Mouse (Mus musculus) stomach, postnatal 0 days (tissue): ENCODE measurements around the gene Trmt44. TPM values are rescaled to one million over a fixed set of nuclear protein-coding genes. Genes with fewer than 3 reads are reported as not detected.
A peak's percentile ranks its signal among the peaks of the same experiment; 100 is the strongest.

Source experiments
- ATAC-seq: fragments of 200-750 bp; cut with Nextera tagmentation; 2 replicates; pipeline ENCODE4 v1.8.0; 2017; ENCODE audit not compliant: low FRiP score, low TSS enrichment
- DNase-seq: peaks from one replicate; pipeline ENCODE4 v3.0.0-alpha.2; 2016; ENCODE audit warnings: low spot score
- H3K27ac ChIP-seq: fragments of 300-500 bp; sonication (generic); replicated peaks from 2 replicates; pipeline ENCODE4 v1.5.1; 2014; ENCODE audit warnings: mild to moderate bottlenecking, control low read depth
- H3K27me3 ChIP-seq: fragments of 300-500 bp; sonication (generic); 2 replicates; pipeline ENCODE4 v1.6.1; 2014; ENCODE audit warnings: low read length; ENCODE audit not compliant: control insufficient read depth, insufficient read depth
- H3K36me3 ChIP-seq: fragments of 300-500 bp; sonication (generic); 2 replicates; pipeline ENCODE4 v1.6.1; 2014; ENCODE audit warnings: low read length, mixed read lengths; ENCODE audit not compliant: control insufficient read depth, insufficient read depth
- H3K4me1 ChIP-seq: fragments of 300-500 bp; sonication (generic); replicated peaks from 2 replicates; pipeline ENCODE4 v1.6.1; 2014; ENCODE audit warnings: antibody characterized with exemption; ENCODE audit not compliant: control insufficient read depth, insufficient read depth
- H3K4me2 ChIP-seq: fragments of 300-500 bp; sonication (generic); replicated peaks from 2 replicates; pipeline ENCODE4 v1.6.1; 2014; ENCODE audit warnings: low read depth, mild to moderate bottlenecking, control low read depth, moderate library complexity
- H3K4me3 ChIP-seq: fragments of 300-500 bp; sonication (generic); 2 replicates; pipeline ENCODE4 v1.5.1; 2014; ENCODE audit warnings: low read depth, low read length, control low read depth
- H3K9ac ChIP-seq: fragments of 300-500 bp; sonication (generic); 2 replicates; pipeline ENCODE4 v1.6.1; 2014; ENCODE audit warnings: mild to moderate bottlenecking, low read length, control low read depth, mixed read lengths
- H3K9me3 ChIP-seq: fragments of 300-500 bp; sonication (generic); 2 replicates; pipeline ENCODE4 v1.6.1; 2016; ENCODE audit warnings: low read length; ENCODE audit not compliant: control insufficient read depth
- CTCF ChIP-seq: IDR thresholded peaks from 2 replicates; pipeline ENCODE4 v1.5.1; 2016; ENCODE audit warnings: antibody characterized with exemption, low read depth, mild to moderate bottlenecking, moderate library complexity
- EP300 ChIP-seq: optimal IDR thresholded peaks from 2 replicates; pipeline ENCODE3; 2016; ENCODE audit warnings: antibody characterized with exemption
- WGBS: fragments of 180-500 bp; shearing (Covaris S2); extraction: QIAGEN DNeasy Blood & Tissue Kit; methylation state at CpG from one replicate; pipeline ENCODE4 v1.1.7; 2014; 5-methylcytosine and 5-hydroxymethylcytosine counted together
- polyA plus RNA-seq: library from polyadenylated mRNA; unstranded; fragments of >200 nt; fragmentation: Nextera tagmentation; extraction: Ambion mirVana; gene quantifications from 2 replicates; pipeline ENCODE4 v1.2.1, GENCODE M21; 2015

The Trmt44 gene
- polyA plus RNA-seq = 2.9 and 3.2 TPM in 2 replicates

DNA sequence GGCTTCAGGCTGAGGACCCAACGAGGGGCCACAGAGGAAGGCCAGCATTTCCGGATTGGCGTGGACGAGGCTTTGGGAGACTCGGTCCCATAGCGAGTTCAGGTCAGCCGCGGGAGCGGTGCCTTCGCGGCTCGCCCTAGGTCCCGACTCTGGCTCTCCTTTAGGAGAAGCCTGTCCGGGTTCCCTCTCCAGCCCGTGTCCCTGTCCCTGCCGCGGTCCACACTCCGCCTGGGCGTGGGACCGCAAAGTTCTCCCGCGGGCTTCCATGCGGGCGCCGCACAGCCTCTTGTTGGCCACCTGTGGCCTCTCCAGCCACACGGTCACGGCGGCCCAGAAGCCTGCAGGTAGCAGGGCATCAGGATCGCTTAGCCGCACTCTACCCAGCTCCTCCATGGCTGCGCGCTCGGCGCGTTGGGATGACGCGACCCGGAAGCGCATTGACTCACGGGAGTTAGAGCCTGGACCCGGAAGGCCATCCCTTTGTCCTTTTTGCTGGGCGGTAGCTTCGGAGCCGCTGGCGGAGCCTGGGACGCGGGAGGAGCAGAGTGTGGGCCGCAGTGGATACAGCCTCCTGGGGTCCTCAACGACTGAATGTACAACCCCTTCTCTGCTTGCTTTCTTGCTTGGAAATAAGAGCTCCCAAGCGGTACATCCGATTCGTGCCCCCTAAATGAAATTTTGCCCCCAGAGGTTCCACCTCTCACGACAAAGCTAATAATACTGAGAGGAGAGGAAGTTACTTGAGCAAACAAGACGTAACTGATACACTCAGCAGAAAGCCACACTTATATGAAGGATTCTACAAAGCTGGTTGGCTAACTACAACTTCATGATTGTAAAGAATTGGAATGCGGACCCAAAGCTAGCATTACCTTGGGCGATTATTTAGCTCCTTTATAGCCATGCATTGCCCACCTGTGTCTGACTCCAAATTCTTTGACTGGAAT, at the start of gene Trmt44:
Gene Trmt44, minus strand, starts transcription at position 418 of the 947 bp plus-strand sequence.
- TF ChIP-seq CTCF = no peak
- TF ChIP-seq EP300 = no peak
- no peaks in the 10 kb centered on the region for H3K9me3 ChIP-seq
- DNase-seq = peak; percentile 94
- peak within 1 kb of the TSS; percentile 81 for H3K27ac ChIP-seq
- peak within 1 kb of the TSS; percentile 95 for H3K4me2 ChIP-seq
- WGBS = 3% methylated on average over 56 of the region's 56 CpGs
- no peaks in the 10 kb centered on the region for H3K27me3 ChIP-seq
- peaks cover 7% of the 10 kb centered on the region; the same call in 1 of the 2 replicates for H3K36me3 ChIP-seq
- peak within 1 kb of the TSS; percentile 95 for H3K4me3 ChIP-seq
- ATAC-seq = peak; percentile 97
- H3K9ac ChIP-seq = peak within 1 kb of the TSS; percentile 88
- peaks cover 4% of the 10 kb centered on the region; the same call in 1 of the 2 replicates for H3K4me1 ChIP-seq

DNA sequence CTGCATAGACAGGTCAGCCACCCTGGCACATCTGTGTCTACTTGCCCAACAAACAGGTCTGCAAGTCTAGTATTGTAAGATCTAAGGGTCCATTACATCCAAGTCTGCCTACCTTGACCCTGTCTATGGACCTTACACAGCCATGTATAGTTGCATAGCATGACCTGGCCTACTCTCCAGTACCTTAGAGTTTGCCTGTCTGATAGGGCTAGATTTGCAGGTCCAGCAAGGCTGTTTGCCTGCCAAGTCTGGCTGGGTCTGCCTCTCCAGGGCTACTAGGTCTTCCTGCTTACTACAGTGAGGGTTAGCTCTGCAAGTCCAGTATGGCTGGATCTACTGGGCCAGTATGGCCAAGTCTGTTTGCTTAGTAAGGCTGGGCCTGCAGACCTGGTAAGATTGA, 49.0 kb upstream of the Trmt44 start:
- no peak for ATAC-seq

DNA sequence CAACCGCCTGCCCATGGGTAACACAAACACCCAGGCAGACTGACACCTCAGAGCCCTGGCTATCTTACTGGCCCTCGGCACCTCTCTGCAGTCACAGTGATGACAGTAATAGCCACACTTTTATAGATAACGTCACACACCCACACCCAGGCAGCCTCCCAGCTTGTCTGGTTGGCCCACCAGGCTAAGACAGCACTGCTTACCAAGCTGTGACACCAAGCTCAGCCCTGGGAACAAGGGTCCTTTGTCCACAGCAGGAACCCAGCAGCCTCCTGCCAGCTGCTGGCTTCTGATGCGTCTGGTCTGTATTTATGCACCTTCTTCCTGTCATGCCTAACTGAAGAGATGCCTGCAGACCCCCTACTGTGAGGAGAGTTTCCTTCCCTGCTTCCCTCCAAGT, 46.2 kb upstream of the Trmt44 start:
- Histone ChIP-seq H3K36me3 (no peaks in the 10 kb centered on the region), H3K27me3 (no peaks in the 10 kb centered on the region), H3K4me3 (no peak overlapping the region), H3K4me1 (peaks cover 2% of the 10 kb centered on the region; the same call in 1 of the 2 replicates), H3K9me3 (no peaks in the 10 kb centered on the region), H3K4me2 (no peak overlapping the region), H3K9ac (no peak overlapping the region), H3K27ac (no peak overlapping the region)
- ATAC-seq (no peak), DNase-seq (no peak)
- no peak for TF ChIP-seq CTCF
- TF ChIP-seq EP300 = no peak
- 47% methylated on average over 4 of the region's 4 CpGs for WGBS

More for the DNA sequence above, 49.0 kb upstream of the Trmt44 start:
- H3K4me2 ChIP-seq = no peak overlapping the region
- no peaks in the 10 kb centered on the region for H3K9me3 ChIP-seq
- no peaks in the 10 kb centered on the region for H3K27me3 ChIP-seq
- H3K36me3 ChIP-seq = no peaks in the 10 kb centered on the region
- DNase-seq = no peak
- H3K9ac ChIP-seq = no peak overlapping the region
- H3K4me1 ChIP-seq = peaks cover 2% of the 10 kb centered on the region
- TF ChIP-seq EP300 = no peak
- TF ChIP-seq CTCF = no peak
- no peak overlapping the region for H3K4me3 ChIP-seq
- no peak overlapping the region; the same call in 1 of the 2 replicates for H3K27ac ChIP-seq

DNA sequence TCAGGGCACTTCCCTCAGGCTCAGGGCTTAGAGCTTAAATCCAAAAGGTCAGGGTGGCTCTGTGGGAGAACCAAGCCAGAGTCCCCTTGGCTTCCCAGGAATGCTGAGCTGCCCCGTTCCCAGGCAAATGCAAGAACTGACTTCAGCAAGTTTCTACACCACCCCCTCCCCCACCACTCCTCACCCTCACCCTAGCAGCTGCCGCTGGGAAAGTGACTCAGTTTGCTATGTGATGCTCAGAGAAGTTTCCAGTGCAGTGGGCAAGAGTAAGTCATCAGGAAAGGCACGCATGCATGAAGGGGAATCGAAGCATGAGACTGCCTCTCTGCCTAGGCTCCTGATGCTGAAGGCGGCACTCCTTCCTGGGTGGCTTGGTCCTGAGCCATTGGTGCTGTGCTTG, 42.1 kb upstream of the Trmt44 start:
- TF ChIP-seq EP300 = no peak
- TF ChIP-seq CTCF = no peak
- Histone ChIP-seq H3K9ac (no peak overlapping the region), H3K4me2 (no peak overlapping the region), H3K4me3 (no peak overlapping the region), H3K27me3 (no peaks in the 10 kb centered on the region), H3K27ac (peak overlapping the region; percentile 24; the same call in 1 of the 2 replicates), H3K36me3 (no peaks in the 10 kb centered on the region; the same call in 1 of the 2 replicates), H3K4me1 (no peaks in the 10 kb centered on the region), H3K9me3 (no peaks in the 10 kb centered on the region)
- DNase-seq = no peak
- WGBS = 44% methylated on average over 5 of the region's 5 CpGs
- no peak for ATAC-seq

DNA sequence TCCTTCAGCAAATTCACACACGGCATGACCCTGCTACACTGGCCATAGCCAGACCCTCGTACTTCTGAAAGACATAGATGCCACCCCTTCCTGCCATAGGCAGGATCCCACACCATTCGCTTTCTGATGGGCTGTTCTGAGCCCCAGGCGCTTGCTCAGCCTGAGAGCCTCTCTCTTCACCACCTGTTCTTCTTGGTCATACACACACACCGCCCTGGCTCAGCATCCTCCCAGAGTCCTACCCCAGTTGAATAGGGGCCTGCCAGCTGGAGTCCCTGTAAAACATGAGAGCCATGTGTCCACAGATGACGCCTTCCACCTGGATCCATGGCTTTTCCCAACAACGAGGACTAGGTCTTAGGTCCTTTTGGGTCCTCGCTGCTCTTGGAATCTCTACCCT, 37.9 kb upstream of the Trmt44 start:
- no peak for TF ChIP-seq EP300
- TF ChIP-seq CTCF = no peak
- Histone ChIP-seq H3K9ac (no peak overlapping the region), H3K9me3 (no peaks in the 10 kb centered on the region), H3K4me1 (peaks cover 4% of the 10 kb centered on the region; the same call in 1 of the 2 replicates), H3K4me2 (no peak overlapping the region), H3K4me3 (no peak overlapping the region), H3K27me3 (no peaks in the 10 kb centered on the region), H3K27ac (no peak overlapping the region), H3K36me3 (peaks cover 4% of the 10 kb centered on the region)
- DNase-seq (no peak), ATAC-seq (no peak)
- 82% methylated on average over 8 of the region's 8 CpGs for WGBS

DNA sequence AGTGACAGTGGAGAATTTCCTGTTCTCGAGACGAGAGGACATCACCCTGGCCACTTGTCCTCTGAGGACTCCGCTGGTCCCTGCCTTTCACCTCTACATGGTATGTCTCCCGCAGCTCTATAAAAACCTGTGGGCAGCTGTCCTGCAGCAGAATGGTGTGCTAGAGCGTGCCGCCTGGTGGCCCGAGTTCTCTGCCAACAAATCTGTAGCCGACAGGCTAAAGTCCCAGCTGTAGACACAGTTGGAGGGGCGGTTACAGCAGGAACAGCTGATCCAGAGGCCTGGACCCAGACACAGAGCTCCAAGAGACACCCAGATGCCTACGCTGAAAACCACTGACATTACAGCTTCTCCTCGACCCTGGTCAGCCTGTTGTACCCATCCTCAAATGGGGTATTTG, 37.0 kb upstream of the Trmt44 start:
- TF ChIP-seq EP300 (no peak), CTCF (no peak)
- ATAC-seq = no peak

More for the DNA sequence above, 37.0 kb upstream of the Trmt44 start:
- Histone ChIP-seq H3K4me2 (no peak overlapping the region), H3K4me3 (no peak overlapping the region), H3K4me1 (peaks cover 4% of the 10 kb centered on the region; the same call in 1 of the 2 replicates), H3K27ac (no peak overlapping the region), H3K9me3 (no peaks in the 10 kb centered on the region), H3K27me3 (no peaks in the 10 kb centered on the region), H3K36me3 (peaks cover 4% of the 10 kb centered on the region), H3K9ac (no peak overlapping the region)
- 81% methylated on average over 11 of the region's 11 CpGs for WGBS
- no peak for DNase-seq
